Mouse (Mus musculus): ENCODE measurements at regions not wholly inside any gene's neighbourhood (a gene's known extent, or its start where the extent isn't known, plus 50 kb on each side); places are given as distances from the start of the nearest gene placed in this dataset.
A peak's percentile ranks its signal among the peaks of the same experiment; 100 is the strongest.

- no peaks in the 10 kb centered on the region for H3K27me3 ChIP-seq (ENCODE audit: control insufficient read depth, insufficient read depth, low read length)
- no peak overlapping the region for H3K4me3 ChIP-seq (ENCODE audit: low read depth, low read length)
- 29% methylated on average over 9 of the region's 9 CpGs for WGBS
- peaks cover 10% of the 10 kb centered on the region; the same call in 1 of the 2 replicates for H3K4me1 ChIP-seq (ENCODE audit: control insufficient read depth, insufficient read depth, insufficient read length, low read length)
- H3K36me3 ChIP-seq (ENCODE audit: control insufficient read depth, insufficient read depth, low read length): no peaks in the 10 kb centered on the region
- 0 out of 2 replicates have a peak overlapping the region, but pooled peaks have one; percentile 0 for H3K27ac ChIP-seq (ENCODE audit: insufficient read depth, low read depth, low read length)
- TF ChIP-seq CTCF (IDR thresholded peaks at IDR 0.05; ENCODE audit: extremely low read depth, insufficient read length, insufficient replicate concordance, low read depth, low read length) (no peak), POLR2A (IDR thresholded peaks at IDR 0.05; ENCODE audit: low read depth, low read length) (no peak)
Measured at GRCm38 (mm10) chr9:46600803-46601202, 281.0 kb upstream of the 4931429L15Rik start.

GRCm38 (mm10) chr9:46599931-46600708 is 280.3 kb upstream of the 4931429L15Rik start:
- no peaks in the 10 kb centered on the region for H3K27me3 ChIP-seq (ENCODE audit: control insufficient read depth, insufficient read depth, low read length)
- H3K27ac ChIP-seq (ENCODE audit: insufficient read depth, low read depth, low read length): peak overlapping the region; percentile 0; the same call in 1 of the 2 replicates
- peaks cover 10% of the 10 kb centered on the region; the same call in 1 of the 2 replicates for H3K4me1 ChIP-seq (ENCODE audit: control insufficient read depth, insufficient read depth, insufficient read length, low read length)
- no peak for TF ChIP-seq CTCF (IDR thresholded peaks at IDR 0.05; ENCODE audit: extremely low read depth, insufficient read length, insufficient replicate concordance, low read depth, low read length)
- TF ChIP-seq POLR2A (IDR thresholded peaks at IDR 0.05; ENCODE audit: low read depth, low read length): no peak
- WGBS: 16% methylated on average over 8 of the region's 8 CpGs
- H3K4me3 ChIP-seq (ENCODE audit: low read depth, low read length): no peak overlapping the region
- no peaks in the 10 kb centered on the region for H3K36me3 ChIP-seq (ENCODE audit: control insufficient read depth, insufficient read depth, low read length)

GRCm38 (mm10) chr9:46598518-46598917 is 278.7 kb upstream of the 4931429L15Rik start:
- 93% methylated on average over 6 of the region's 6 CpGs for WGBS
- Histone ChIP-seq H3K4me1 (ENCODE audit: control insufficient read depth, insufficient read depth, insufficient read length, low read length) (peaks cover 10% of the 10 kb centered on the region; the same call in 1 of the 2 replicates), H3K27ac (ENCODE audit: insufficient read depth, low read depth, low read length) (no peak overlapping the region), H3K4me3 (ENCODE audit: low read depth, low read length) (no peak overlapping the region), H3K27me3 (ENCODE audit: control insufficient read depth, insufficient read depth, low read length) (no peaks in the 10 kb centered on the region), H3K36me3 (ENCODE audit: control insufficient read depth, insufficient read depth, low read length) (no peaks in the 10 kb centered on the region)
- TF ChIP-seq POLR2A (IDR thresholded peaks at IDR 0.05; ENCODE audit: low read depth, low read length): no peak
- TF ChIP-seq CTCF (IDR thresholded peaks at IDR 0.05; ENCODE audit: extremely low read depth, insufficient read length, insufficient replicate concordance, low read depth, low read length): no peak

- Histone ChIP-seq H3K27me3 (ENCODE audit: control insufficient read depth, insufficient read depth, low read length) (no peaks in the 10 kb centered on the region), H3K4me1 (ENCODE audit: control insufficient read depth, insufficient read depth, insufficient read length, low read length) (no peaks in the 10 kb centered on the region), H3K27ac (ENCODE audit: insufficient read depth, low read depth, low read length) (no peak overlapping the region), H3K4me3 (ENCODE audit: low read depth, low read length) (no peak overlapping the region), H3K36me3 (ENCODE audit: control insufficient read depth, insufficient read depth, low read length) (no peaks in the 10 kb centered on the region)
- no peak for TF ChIP-seq CTCF (IDR thresholded peaks at IDR 0.05; ENCODE audit: extremely low read depth, insufficient read length, insufficient replicate concordance, low read depth, low read length)
- no peak for TF ChIP-seq POLR2A (IDR thresholded peaks at IDR 0.05; ENCODE audit: low read depth, low read length)
- 87% methylated on average over 6 of the region's 6 CpGs for WGBS
Measured at GRCm38 (mm10) chr9:46593444-46593843, 273.7 kb upstream of the 4931429L15Rik start.

- H3K27me3 ChIP-seq (ENCODE audit: control insufficient read depth, insufficient read depth, low read length): no peaks in the 10 kb centered on the region
- no peak for TF ChIP-seq POLR2A (IDR thresholded peaks at IDR 0.05; ENCODE audit: low read depth, low read length)
- TF ChIP-seq CTCF (IDR thresholded peaks at IDR 0.05; ENCODE audit: extremely low read depth, insufficient read length, insufficient replicate concordance, low read depth, low read length): no peak
- H3K36me3 ChIP-seq (ENCODE audit: control insufficient read depth, insufficient read depth, low read length): no peaks in the 10 kb centered on the region
- no peaks in the 10 kb centered on the region for H3K4me1 ChIP-seq (ENCODE audit: control insufficient read depth, insufficient read depth, insufficient read length, low read length)
- WGBS: 91% methylated on average over 7 of the region's 7 CpGs
- H3K27ac ChIP-seq (ENCODE audit: insufficient read depth, low read depth, low read length): no peak overlapping the region
- no peak overlapping the region for H3K4me3 ChIP-seq (ENCODE audit: low read depth, low read length)
Measured at GRCm38 (mm10) chr9:46592908-46593307, 273.1 kb upstream of the 4931429L15Rik start.

- TF ChIP-seq CTCF (IDR thresholded peaks at IDR 0.05; ENCODE audit: extremely low read depth, insufficient read length, insufficient replicate concordance, low read depth, low read length): no peak
- TF ChIP-seq POLR2A (IDR thresholded peaks at IDR 0.05; ENCODE audit: low read depth, low read length): no peak
- H3K27ac ChIP-seq (ENCODE audit: insufficient read depth, low read depth, low read length): no peak overlapping the region
- no peaks in the 10 kb centered on the region for H3K27me3 ChIP-seq (ENCODE audit: control insufficient read depth, insufficient read depth, low read length)
- WGBS: 34% methylated on average over 8 of the region's 8 CpGs
- H3K4me1 ChIP-seq (ENCODE audit: control insufficient read depth, insufficient read depth, insufficient read length, low read length): peaks cover 3% of the 10 kb centered on the region; the same call in 1 of the 2 replicates
- no peak overlapping the region for H3K4me3 ChIP-seq (ENCODE audit: low read depth, low read length)
- no peaks in the 10 kb centered on the region for H3K36me3 ChIP-seq (ENCODE audit: control insufficient read depth, insufficient read depth, low read length)
Measured at GRCm38 (mm10) chr9:46586818-46587217, 267.0 kb upstream of the 4931429L15Rik start.

GRCm38 (mm10) chr9:46581844-46582243 is 262.1 kb upstream of the 4931429L15Rik start:
- WGBS: 57% methylated on average over 4 of the region's 4 CpGs
- Histone ChIP-seq H3K27me3 (ENCODE audit: control insufficient read depth, insufficient read depth, low read length) (no peaks in the 10 kb centered on the region), H3K36me3 (ENCODE audit: control insufficient read depth, insufficient read depth, low read length) (no peaks in the 10 kb centered on the region), H3K27ac (ENCODE audit: insufficient read depth, low read depth, low read length) (no peak overlapping the region), H3K4me1 (ENCODE audit: control insufficient read depth, insufficient read depth, insufficient read length, low read length) (peaks cover 2% of the 10 kb centered on the region; the same call in 1 of the 2 replicates), H3K4me3 (ENCODE audit: low read depth, low read length) (no peak overlapping the region)
- TF ChIP-seq POLR2A (IDR thresholded peaks at IDR 0.05; ENCODE audit: low read depth, low read length) (no peak), CTCF (IDR thresholded peaks at IDR 0.05; ENCODE audit: extremely low read depth, insufficient read length, insufficient replicate concordance, low read depth, low read length) (no peak)

All from small intestine, adult 2 months (tissue).